Mouse (Mus musculus): ENCODE data around the gene Fam168a. TPM values are rescaled to one million over a fixed set of nuclear protein-coding genes. Genes with fewer than 3 reads are reported as not detected.

Fam168a gene
- polyA plus RNA-seq, 1 experiment from 2014 or later, result 42.2 TPM

GRCm38 (mm10) chr7:100833859-100834258 lies 127.4 kb downstream of the Fam168a start:
- no peaks in the 10 kb centered on the region for H3K9me3 ChIP-seq
- no peak overlapping the region for H3K4me2 ChIP-seq
- H3K4me1 ChIP-seq, result peaks cover 3% of the 10 kb centered on the region
- ATAC-seq (ENCODE audit: insufficient number of reproducible peaks, low FRiP score, low TSS enrichment, low read depth), result no peak
- H3K4me3 ChIP-seq, result no peak overlapping the region
- 90% methylated on average over 1 of the region's 1 CpGs for WGBS
- H3K9ac ChIP-seq, result no peak overlapping the region
- peaks cover 44% of the 10 kb centered on the region for H3K36me3 ChIP-seq
- H3K27ac ChIP-seq, result no peak overlapping the region
- H3K27me3 ChIP-seq, result no peaks in the 10 kb centered on the region

GRCm38 (mm10) chr7:100835168-100835567 lies 128.7 kb downstream of the Fam168a start:
- peaks cover 44% of the 10 kb centered on the region for H3K36me3 ChIP-seq
- no peak overlapping the region for H3K27ac ChIP-seq
- no peak for ATAC-seq (ENCODE audit: insufficient number of reproducible peaks, low FRiP score, low TSS enrichment, low read depth)
- H3K4me1 ChIP-seq, result peaks cover 8% of the 10 kb centered on the region
- H3K4me3 ChIP-seq, result no peak overlapping the region
- no peak overlapping the region for H3K4me2 ChIP-seq
- 89% methylated on average over 7 of the region's 7 CpGs for WGBS
- no peaks in the 10 kb centered on the region for H3K9me3 ChIP-seq
- no peaks in the 10 kb centered on the region for H3K27me3 ChIP-seq
- no peak overlapping the region for H3K9ac ChIP-seq

- Histone ChIP-seq H3K9ac (no peak overlapping the region), H3K4me3 (no peak overlapping the region), H3K4me1 (peaks cover 8% of the 10 kb centered on the region), H3K27me3 (no peaks in the 10 kb centered on the region), H3K27ac (no peak overlapping the region), H3K36me3 (peaks cover 44% of the 10 kb centered on the region), H3K9me3 (no peaks in the 10 kb centered on the region), H3K4me2 (no peak overlapping the region)
- WGBS, result 81% methylated on average over 6 of the region's 6 CpGs
- ATAC-seq (ENCODE audit: insufficient number of reproducible peaks, low FRiP score, low TSS enrichment, low read depth), result no peak
Observed at GRCm38 (mm10) chr7:100835711-100836110, 129.3 kb downstream of the Fam168a start.

DNA sequence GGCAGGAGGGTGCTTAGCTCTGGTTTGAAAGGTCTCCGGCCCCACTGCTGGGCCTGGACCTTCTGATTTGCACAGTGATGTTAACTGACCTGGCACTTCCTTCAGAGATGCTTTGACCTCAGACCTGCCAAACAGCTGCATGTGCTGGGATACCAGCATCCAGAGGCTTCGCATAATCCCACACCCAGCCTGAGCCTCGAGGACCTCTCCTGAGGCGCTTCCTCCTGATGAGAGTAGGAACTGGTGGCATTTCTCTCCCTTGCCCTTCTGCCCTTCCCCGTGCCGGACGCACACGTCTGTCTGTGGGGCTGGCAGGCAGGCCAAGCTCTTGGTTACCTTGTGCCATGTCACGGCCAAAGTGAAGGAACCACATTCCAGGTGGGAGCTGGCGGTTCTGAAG lies 130.2 kb downstream of the Fam168a start:
- Histone ChIP-seq H3K4me3 (no peak overlapping the region), H3K4me1 (peaks cover 8% of the 10 kb centered on the region), H3K27me3 (no peaks in the 10 kb centered on the region), H3K9ac (no peak overlapping the region), H3K4me2 (no peak overlapping the region), H3K36me3 (peaks cover 42% of the 10 kb centered on the region), H3K27ac (no peak overlapping the region), H3K9me3 (no peaks in the 10 kb centered on the region)
- WGBS, result 86% methylated on average over 10 of the region's 10 CpGs
- ATAC-seq (ENCODE audit: insufficient number of reproducible peaks, low FRiP score, low TSS enrichment, low read depth), result no peak

GRCm38 (mm10) chr7:100837701-100838100 lies 131.3 kb downstream of the Fam168a start:
- Histone ChIP-seq H3K36me3 (peaks cover 42% of the 10 kb centered on the region), H3K9ac (no peak overlapping the region)

GRCm38 (mm10) chr7:100839632-100840402 lies 133.4 kb downstream of the Fam168a start:
- Histone ChIP-seq H3K27ac (no peak overlapping the region), H3K4me2 (no peak overlapping the region), H3K9ac (no peak overlapping the region), H3K4me3 (no peak overlapping the region), H3K9me3 (no peaks in the 10 kb centered on the region), H3K4me1 (peaks cover 9% of the 10 kb centered on the region), H3K27me3 (no peaks in the 10 kb centered on the region), H3K36me3 (peaks cover 31% of the 10 kb centered on the region)
- 60% methylated on average over 6 of the region's 6 CpGs for WGBS
- no peak for ATAC-seq (ENCODE audit: insufficient number of reproducible peaks, low FRiP score, low TSS enrichment, low read depth)

More at GRCm38 (mm10) chr7:100837701-100838100, 131.3 kb downstream of the Fam168a start:
- ATAC-seq (ENCODE audit: insufficient number of reproducible peaks, low FRiP score, low TSS enrichment, low read depth), result no peak
- H3K4me3 ChIP-seq, result no peak overlapping the region
- no peaks in the 10 kb centered on the region for H3K9me3 ChIP-seq
- no peaks in the 10 kb centered on the region for H3K27me3 ChIP-seq
- 0 out of 2 replicates have a peak overlapping the region, but pooled peaks have one; percentile 39 for H3K27ac ChIP-seq
- H3K4me2 ChIP-seq, result no peak overlapping the region
- 58% methylated on average over 1 of the region's 1 CpGs for WGBS
- H3K4me1 ChIP-seq, result peaks cover 8% of the 10 kb centered on the region

- no peak for ATAC-seq (ENCODE audit: insufficient number of reproducible peaks, low FRiP score, low TSS enrichment, low read depth)
- peaks cover 19% of the 10 kb centered on the region for H3K4me1 ChIP-seq
- no peak overlapping the region for H3K4me2 ChIP-seq
- H3K9ac ChIP-seq, result no peak overlapping the region
- WGBS, result 98% methylated on average over 1 of the region's 1 CpGs
- H3K27me3 ChIP-seq, result no peaks in the 10 kb centered on the region
- H3K9me3 ChIP-seq, result no peaks in the 10 kb centered on the region
- H3K36me3 ChIP-seq, result peaks cover 20% of the 10 kb centered on the region
- H3K4me3 ChIP-seq, result no peak overlapping the region
- H3K27ac ChIP-seq, result no peak overlapping the region
Observed at GRCm38 (mm10) chr7:100840906-100841305, 134.5 kb downstream of the Fam168a start.

GRCm38 (mm10) chr7:100841608-100842007 lies 135.2 kb downstream of the Fam168a start:
- no peak overlapping the region for H3K27ac ChIP-seq
- no peak overlapping the region for H3K9ac ChIP-seq
- 77% methylated on average over 6 of the region's 6 CpGs for WGBS
- no peaks in the 10 kb centered on the region for H3K27me3 ChIP-seq
- no peak overlapping the region for H3K4me2 ChIP-seq
- peaks cover 13% of the 10 kb centered on the region for H3K36me3 ChIP-seq
- peaks cover 24% of the 10 kb centered on the region for H3K4me1 ChIP-seq
- no peak overlapping the region for H3K4me3 ChIP-seq
- no peak for ATAC-seq (ENCODE audit: insufficient number of reproducible peaks, low FRiP score, low TSS enrichment, low read depth)
- no peaks in the 10 kb centered on the region for H3K9me3 ChIP-seq

DNA sequence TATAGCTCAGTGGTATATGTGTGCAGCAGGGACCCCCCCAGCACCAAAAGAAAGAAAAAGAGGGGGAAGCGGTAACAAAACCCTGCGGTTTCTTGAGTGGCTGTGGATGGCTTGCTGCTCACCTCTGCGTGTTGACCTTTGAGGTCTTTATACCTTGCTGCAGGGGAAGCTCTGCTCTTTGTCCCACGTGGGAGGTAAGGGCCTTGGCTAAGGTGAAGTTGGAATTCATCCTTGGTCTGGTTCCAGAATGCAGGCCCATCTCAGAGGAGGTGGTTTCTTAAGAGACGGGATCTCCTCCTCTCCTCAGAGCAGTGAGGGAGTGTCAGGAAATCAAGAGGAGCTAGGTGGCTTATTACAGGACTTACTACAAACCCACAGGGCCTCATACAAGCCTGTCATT lies 135.7 kb downstream of the Fam168a start:
- 91% methylated on average over 5 of the region's 5 CpGs for whole genome bisulfite sequencing
- Histone ChIP-seq H3K4me1 (peaks cover 28% of the 10 kb centered on the region), H3K36me3 (0 out of 2 replicates have a peak, but pooled peaks cover 10% of the 10 kb centered on the region), H3K9ac (no peak overlapping the region), H3K27ac (no peak overlapping the region), H3K27me3 (no peaks in the 10 kb centered on the region), H3K9me3 (no peaks in the 10 kb centered on the region), H3K4me2 (no peak overlapping the region), H3K4me3 (no peak overlapping the region)
- no peak for ATAC-seq (ENCODE audit: insufficient number of reproducible peaks, low FRiP score, low TSS enrichment, low read depth)

DNA sequence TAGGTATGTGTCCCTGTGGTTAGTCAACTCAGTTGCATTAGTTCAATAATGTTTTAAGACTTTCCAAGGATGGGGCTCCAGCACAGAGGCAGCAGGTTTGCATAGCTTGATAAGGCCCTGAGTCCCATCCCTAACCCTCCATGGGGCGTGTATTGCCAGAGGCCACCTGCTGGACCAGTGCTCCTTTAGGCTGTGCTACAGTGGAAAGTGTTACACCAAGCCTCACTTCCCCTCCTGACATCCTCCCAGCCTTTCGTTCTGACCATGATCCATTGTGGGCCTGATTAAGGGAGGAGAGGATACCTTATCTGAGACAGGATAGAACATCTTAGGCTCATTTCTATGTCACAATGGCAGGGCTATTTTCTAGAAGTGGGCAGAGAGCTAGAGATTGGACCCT lies 137.4 kb downstream of the Fam168a start:
- no peak overlapping the region for H3K4me2 ChIP-seq
- no peak overlapping the region for H3K27ac ChIP-seq
- no peaks in the 10 kb centered on the region for H3K9me3 ChIP-seq
- WGBS, result 92% methylated on average over 2 of the region's 2 CpGs
- no peak overlapping the region for H3K9ac ChIP-seq
- ATAC-seq (ENCODE audit: insufficient number of reproducible peaks, low FRiP score, low TSS enrichment, low read depth), result no peak
- no peak overlapping the region for H3K4me3 ChIP-seq
- H3K36me3 ChIP-seq, result 0 out of 2 replicates have a peak, but pooled peaks cover 3% of the 10 kb centered on the region
- H3K27me3 ChIP-seq, result no peaks in the 10 kb centered on the region
- peaks cover 26% of the 10 kb centered on the region for H3K4me1 ChIP-seq

GRCm38 (mm10) chr7:100844385-100845025 lies 138.1 kb downstream of the Fam168a start:
- H3K27ac ChIP-seq, result no peak overlapping the region
- no peaks in the 10 kb centered on the region for H3K9me3 ChIP-seq
- ATAC-seq (ENCODE audit: insufficient number of reproducible peaks, low FRiP score, low TSS enrichment, low read depth), result no peak
- no peak overlapping the region for H3K4me2 ChIP-seq
- 67% methylated on average over 2 of the region's 2 CpGs for WGBS
- H3K4me1 ChIP-seq, result peaks cover 22% of the 10 kb centered on the region
- H3K27me3 ChIP-seq, result no peaks in the 10 kb centered on the region
- 0 out of 2 replicates have a peak, but pooled peaks cover 3% of the 10 kb centered on the region for H3K36me3 ChIP-seq
- no peak overlapping the region for H3K9ac ChIP-seq
- H3K4me3 ChIP-seq, result no peak overlapping the region

DNA sequence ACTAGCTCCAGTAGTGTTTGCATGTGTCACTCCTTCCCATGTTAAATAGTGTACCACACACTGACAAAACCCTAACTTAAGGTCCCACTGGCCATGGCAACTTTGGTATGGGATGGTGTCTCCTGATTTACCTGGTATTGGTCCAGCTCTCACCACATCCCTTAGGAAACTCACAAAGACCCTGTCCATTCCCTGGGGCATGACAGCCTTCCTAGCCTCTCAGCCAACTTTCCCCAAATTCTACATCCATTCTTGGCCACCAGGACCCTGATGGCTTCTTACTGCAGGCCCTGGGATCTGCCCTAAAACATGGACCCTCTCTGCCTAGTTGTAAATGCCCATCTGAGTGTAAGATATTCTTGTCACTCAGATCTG lies 138.6 kb downstream of the Fam168a start:
- no peak overlapping the region for H3K4me2 ChIP-seq

More for the DNA sequence above, 138.6 kb downstream of the Fam168a start:
- Histone ChIP-seq H3K9ac (no peak overlapping the region), H3K27ac (0 out of 2 replicates have a peak overlapping the region, but pooled peaks have one; percentile 30), H3K27me3 (no peaks in the 10 kb centered on the region), H3K4me1 (peaks cover 20% of the 10 kb centered on the region), H3K4me3 (no peak overlapping the region), H3K36me3 (0 out of 2 replicates have a peak, but pooled peaks cover 3% of the 10 kb centered on the region), H3K9me3 (no peaks in the 10 kb centered on the region)
- no peak for ATAC-seq (ENCODE audit: insufficient number of reproducible peaks, low FRiP score, low TSS enrichment, low read depth)
